Mouse (Mus musculus): Measurements from ENCODE around the gene Lin9. TPM values are rescaled to one million over a fixed set of nuclear protein-coding genes. Genes with fewer than 3 reads are reported as not detected.
A peak's percentile ranks its signal among the peaks of the same experiment; 100 is the strongest.

The Lin9 gene
- polyA plus RNA-seq (2015; fragmentation: Nextera tagmentation; extraction: Ambion mirVana), result 4.3 and 4.5 TPM in 2 replicates

DNA sequence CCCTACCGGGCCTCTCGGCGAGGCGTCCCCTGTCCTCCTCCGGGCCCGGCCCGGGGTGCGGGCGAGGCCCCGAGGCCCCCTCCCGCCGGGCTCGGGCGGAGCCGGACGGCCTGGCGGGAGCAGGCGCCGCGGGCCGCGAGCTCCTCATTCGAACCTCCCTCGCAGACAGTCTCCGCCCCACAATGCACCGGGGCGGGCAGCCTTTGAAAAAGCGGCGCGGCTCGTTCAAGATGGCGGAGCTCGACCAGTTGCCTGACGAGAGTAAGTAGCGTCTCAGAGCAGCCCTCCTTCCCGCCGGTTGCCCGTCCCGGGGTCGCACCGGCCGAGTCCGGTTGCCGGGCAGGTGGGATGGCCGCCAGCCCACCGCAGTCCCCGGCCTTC is at the start of gene Lin9:
Gene Lin9 (plus strand): TSS at position 14 of the 381 bp plus-strand sequence.
- H3K36me3 ChIP-seq (ENCODE audit: control insufficient read depth, insufficient read depth), result no peaks in the 10 kb centered on the region
- H3K9me3 ChIP-seq (ENCODE audit: control insufficient read depth), result no peaks in the 10 kb centered on the region
- H3K4me3 ChIP-seq (ENCODE audit: low read depth, low read length), result peak within 1 kb of the TSS; percentile 97
- peak; percentile 85 for ATAC-seq
- H3K4me1 ChIP-seq (replicated peaks; ENCODE audit: control insufficient read depth, insufficient read depth, low read length), result 0 out of 2 replicates have a peak, but pooled peaks cover 6% of the 10 kb centered on the region
- peak within 1 kb of the TSS; percentile 97 for H3K4me2 ChIP-seq (replicated peaks; ENCODE audit: low read depth)
- no peak for TF ChIP-seq CTCF (IDR thresholded peaks at IDR 0.05; ENCODE audit: low read depth)
- peak within 1 kb of the TSS; percentile 73 for H3K27ac ChIP-seq (ENCODE audit: low read depth, low read length)
- H3K9ac ChIP-seq (ENCODE audit: low read depth, low read length), result peak within 1 kb of the TSS; percentile 95
- no peaks in the 10 kb centered on the region for H3K27me3 ChIP-seq (replicated peaks; ENCODE audit: control insufficient read depth, insufficient read depth, low read length)
- under 1% methylated on average over 47 of the region's 47 CpGs for whole genome bisulfite sequencing

DNA sequence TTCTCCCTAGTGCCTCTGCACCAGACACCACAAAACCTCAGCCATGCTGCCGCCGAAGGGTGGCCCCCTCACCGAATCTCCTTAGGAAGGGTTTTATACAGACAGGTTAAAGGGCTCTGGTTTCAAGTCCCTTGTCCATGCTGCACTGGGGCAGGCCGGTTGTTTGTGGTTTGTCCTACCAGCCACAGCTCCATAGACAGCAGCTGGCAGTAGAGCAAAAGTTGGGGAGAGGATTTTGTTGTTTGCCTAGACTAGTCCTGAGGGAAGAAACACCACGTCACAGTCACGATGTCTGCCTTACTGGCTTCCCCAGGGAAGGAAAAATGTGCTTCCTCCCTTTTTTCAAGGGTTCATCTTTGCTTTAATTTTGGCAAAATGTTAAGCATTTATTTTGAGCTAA is 40.4 kb upstream of the Lin9 start:
- no peak overlapping the region for H3K27ac ChIP-seq (ENCODE audit: low read depth, low read length)
- H3K4me2 ChIP-seq (replicated peaks; ENCODE audit: low read depth), result no peak overlapping the region
- H3K9ac ChIP-seq (ENCODE audit: low read depth, low read length), result no peak overlapping the region
- H3K4me3 ChIP-seq (ENCODE audit: low read depth, low read length), result no peak overlapping the region
- no peak for TF ChIP-seq CTCF (IDR thresholded peaks at IDR 0.05; ENCODE audit: low read depth)
- no peaks in the 10 kb centered on the region for H3K9me3 ChIP-seq (ENCODE audit: control insufficient read depth)
- H3K4me1 ChIP-seq (replicated peaks; ENCODE audit: control insufficient read depth, insufficient read depth, low read length), result no peaks in the 10 kb centered on the region
- WGBS, result 95% methylated on average over 6 of the region's 6 CpGs
- H3K27me3 ChIP-seq (replicated peaks; ENCODE audit: control insufficient read depth, insufficient read depth, low read length), result no peaks in the 10 kb centered on the region
- peaks cover 57% of the 10 kb centered on the region for H3K36me3 ChIP-seq (ENCODE audit: control insufficient read depth, insufficient read depth)
- ATAC-seq, result no peak

DNA sequence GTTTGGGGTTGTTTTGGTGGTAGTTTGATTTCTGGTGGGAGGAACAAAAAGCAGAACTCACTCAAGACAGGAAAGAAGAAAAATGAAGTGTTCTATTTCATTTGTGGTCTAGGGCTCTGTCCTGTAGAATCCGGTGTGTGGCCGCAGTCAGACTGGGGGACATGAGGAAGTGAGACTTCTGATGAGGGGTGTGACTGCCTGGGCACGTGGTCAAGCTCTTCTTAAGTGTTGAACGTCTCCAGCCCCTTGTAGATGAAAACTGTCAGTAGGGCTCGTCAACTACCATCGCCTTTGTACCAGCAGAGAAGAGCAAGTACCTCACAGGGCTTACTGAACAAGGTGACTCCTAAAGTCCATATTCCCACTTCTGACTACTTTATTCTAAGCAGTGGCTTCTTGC is 39.1 kb upstream of the Lin9 start:
- no peak for ATAC-seq
- Histone ChIP-seq H3K27ac (ENCODE audit: low read depth, low read length) (no peak overlapping the region), H3K4me3 (ENCODE audit: low read depth, low read length) (no peak overlapping the region), H3K4me1 (replicated peaks; ENCODE audit: control insufficient read depth, insufficient read depth, low read length) (no peaks in the 10 kb centered on the region), H3K9ac (ENCODE audit: low read depth, low read length) (no peak overlapping the region), H3K36me3 (ENCODE audit: control insufficient read depth, insufficient read depth) (peaks cover 48% of the 10 kb centered on the region), H3K27me3 (replicated peaks; ENCODE audit: control insufficient read depth, insufficient read depth, low read length) (no peaks in the 10 kb centered on the region), H3K4me2 (replicated peaks; ENCODE audit: low read depth) (no peak overlapping the region), H3K9me3 (ENCODE audit: control insufficient read depth) (no peaks in the 10 kb centered on the region)
- no peak for TF ChIP-seq CTCF (IDR thresholded peaks at IDR 0.05; ENCODE audit: low read depth)
- 86% methylated on average over 6 of the region's 6 CpGs for WGBS

DNA sequence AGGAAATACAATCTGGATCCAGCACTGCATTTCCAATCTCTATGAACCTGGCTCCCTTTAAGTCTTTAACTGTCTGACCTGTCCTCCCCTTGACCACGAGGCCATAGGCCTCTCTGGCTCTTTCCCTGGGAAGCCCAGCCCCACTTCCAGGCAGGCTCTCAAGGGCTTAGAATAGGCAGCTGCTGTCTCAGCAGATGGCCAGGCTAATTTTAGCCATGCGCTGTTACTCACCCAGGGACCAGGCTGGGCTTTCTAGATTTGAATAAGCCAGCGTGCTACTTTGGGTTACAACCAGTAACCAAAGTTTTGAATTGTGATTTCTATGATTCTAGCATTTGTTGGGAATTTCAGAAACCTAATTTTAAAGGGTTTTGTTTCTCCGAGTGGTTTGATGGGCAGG is 36.4 kb upstream of the Lin9 start:
- H3K27ac ChIP-seq (ENCODE audit: low read depth, low read length), result no peak overlapping the region
- H3K4me2 ChIP-seq (replicated peaks; ENCODE audit: low read depth), result no peak overlapping the region
- no peak overlapping the region for H3K9ac ChIP-seq (ENCODE audit: low read depth, low read length)
- no peak overlapping the region for H3K4me3 ChIP-seq (ENCODE audit: low read depth, low read length)
- no peak for TF ChIP-seq CTCF (IDR thresholded peaks at IDR 0.05; ENCODE audit: low read depth)
- no peaks in the 10 kb centered on the region for H3K27me3 ChIP-seq (replicated peaks; ENCODE audit: control insufficient read depth, insufficient read depth, low read length)
- peaks cover 20% of the 10 kb centered on the region for H3K36me3 ChIP-seq (ENCODE audit: control insufficient read depth, insufficient read depth)
- WGBS, result 70% methylated on average over 4 of the region's 4 CpGs
- no peak for ATAC-seq
- H3K4me1 ChIP-seq (replicated peaks; ENCODE audit: control insufficient read depth, insufficient read depth, low read length), result no peaks in the 10 kb centered on the region
- no peaks in the 10 kb centered on the region for H3K9me3 ChIP-seq (ENCODE audit: control insufficient read depth)

DNA sequence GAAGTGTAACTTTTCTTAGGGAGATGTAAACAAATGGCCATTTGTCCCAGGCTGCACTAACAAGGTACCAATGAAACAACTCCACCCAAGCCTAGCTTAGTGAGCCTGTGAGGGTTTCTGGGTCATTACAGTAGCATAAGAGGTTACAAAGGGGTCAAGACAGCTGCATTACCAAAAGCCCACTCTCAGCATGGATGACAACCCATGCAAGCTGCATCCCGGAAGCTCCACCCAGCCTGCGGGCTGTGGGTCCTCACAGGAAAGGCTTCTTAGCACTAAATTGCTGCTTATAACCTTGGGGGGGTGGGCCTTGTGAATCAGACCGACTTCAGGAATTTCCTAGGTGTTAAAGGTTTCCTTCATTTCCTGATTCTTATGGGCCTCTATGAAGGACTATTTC is 34.8 kb upstream of the Lin9 start:
- no peak for ATAC-seq
- WGBS, result 36% methylated on average over 3 of the region's 3 CpGs
- peaks cover 11% of the 10 kb centered on the region for H3K36me3 ChIP-seq (ENCODE audit: control insufficient read depth, insufficient read depth)

DNA sequence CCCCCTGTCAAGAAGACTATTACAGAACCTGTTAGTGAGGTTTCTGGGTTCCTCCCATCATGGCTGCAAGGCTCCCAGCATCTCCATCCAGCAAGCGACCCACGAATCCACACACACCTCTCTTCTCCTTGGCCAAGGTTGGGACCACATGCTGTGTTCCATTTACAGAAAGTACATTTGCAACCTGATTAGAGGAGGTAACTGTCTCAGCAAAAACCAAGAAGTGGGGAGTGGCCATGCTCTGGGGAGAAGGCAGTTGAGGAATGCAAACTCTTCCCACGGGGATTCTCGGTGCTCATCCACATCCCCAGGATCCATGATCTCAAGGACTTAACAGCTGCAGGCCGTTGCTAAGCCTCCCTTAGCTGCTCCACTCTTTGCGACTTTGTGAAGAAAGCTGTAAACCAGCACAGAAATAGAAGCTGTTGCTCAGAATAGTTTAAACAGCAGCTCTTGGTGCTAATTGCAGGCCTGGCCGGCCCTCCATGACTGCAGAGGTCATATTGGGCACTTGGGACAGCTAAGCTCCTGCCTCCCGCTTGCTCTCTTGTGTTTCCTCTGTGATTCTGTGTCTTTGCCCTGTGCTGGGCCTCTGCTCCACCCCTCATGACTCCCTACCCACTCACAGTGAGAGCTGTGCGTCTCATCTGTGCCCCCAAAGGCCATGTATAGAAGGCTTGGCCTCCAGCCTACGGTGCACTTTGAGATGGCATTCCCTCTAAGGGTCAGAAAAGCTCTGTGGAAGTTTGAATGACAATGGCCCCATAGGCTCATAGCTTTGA is 34.0 kb upstream of the Lin9 start:
- no peak for TF ChIP-seq CTCF (IDR thresholded peaks at IDR 0.05; ENCODE audit: low read depth)
- H3K36me3 ChIP-seq (ENCODE audit: control insufficient read depth, insufficient read depth), result peaks cover 3% of the 10 kb centered on the region; the same call in 1 of the 2 replicates
- no peak overlapping the region for H3K4me2 ChIP-seq (replicated peaks; ENCODE audit: low read depth)
- no peak overlapping the region for H3K27ac ChIP-seq (ENCODE audit: low read depth, low read length)
- 70% methylated on average over 10 of the region's 10 CpGs for WGBS
- 0 out of 2 replicates have a peak, but pooled peaks cover 4% of the 10 kb centered on the region for H3K9me3 ChIP-seq (ENCODE audit: control insufficient read depth)
- no peaks in the 10 kb centered on the region for H3K4me1 ChIP-seq (replicated peaks; ENCODE audit: control insufficient read depth, insufficient read depth, low read length)
- ATAC-seq, result no peak
- no peaks in the 10 kb centered on the region for H3K27me3 ChIP-seq (replicated peaks; ENCODE audit: control insufficient read depth, insufficient read depth, low read length)
- no peak overlapping the region for H3K9ac ChIP-seq (ENCODE audit: low read depth, low read length)
- no peak overlapping the region for H3K4me3 ChIP-seq (ENCODE audit: low read depth, low read length)

More for the DNA sequence above, 34.8 kb upstream of the Lin9 start:
- Histone ChIP-seq H3K27me3 (replicated peaks; ENCODE audit: control insufficient read depth, insufficient read depth, low read length) (no peaks in the 10 kb centered on the region), H3K4me1 (replicated peaks; ENCODE audit: control insufficient read depth, insufficient read depth, low read length) (no peaks in the 10 kb centered on the region), H3K9ac (ENCODE audit: low read depth, low read length) (no peak overlapping the region), H3K27ac (ENCODE audit: low read depth, low read length) (no peak overlapping the region), H3K4me2 (replicated peaks; ENCODE audit: low read depth) (no peak overlapping the region), H3K9me3 (ENCODE audit: control insufficient read depth) (no peaks in the 10 kb centered on the region), H3K4me3 (ENCODE audit: low read depth, low read length) (no peak overlapping the region)
- TF ChIP-seq CTCF (IDR thresholded peaks at IDR 0.05; ENCODE audit: low read depth), result no peak
